Mouse (Mus musculus) G1E (cell line): ENCODE results near the gene Gm5447. TPM values are rescaled to one million over a fixed set of nuclear protein-coding genes. Genes with fewer than 3 reads are reported as not detected.

Experiments
- ATAC-seq: 2 replicates; pipeline ENCODE4 v1.8.0; 2016; ENCODE audit warnings: mild to moderate bottlenecking; ENCODE audit not compliant: insufficient number of reproducible peaks, poor library complexity, low FRiP score, severe bottlenecking; ENCODE audit errors: extremely low read depth
- DNase-seq: peaks from one replicate; pipeline ENCODE4 v3.0.0; 2012; ENCODE audit warnings: low spot score
- H3K27me3 ChIP-seq: 2 replicates; pipeline ENCODE4 v1.6.1; 2012; ENCODE audit warnings: mild to moderate bottlenecking, low read length, inconsistent platforms; ENCODE audit not compliant: insufficient read depth
- H3K36me3 ChIP-seq: replicated peaks from 2 replicates; pipeline ENCODE3; 2012; ENCODE audit warnings: mild to moderate bottlenecking, inconsistent platforms
- H3K4me1 ChIP-seq: 2 replicates; pipeline ENCODE4 v1.6.1; 2012; ENCODE audit warnings: low read depth, low read length, inconsistent platforms, mixed read lengths; ENCODE audit not compliant: insufficient read depth
- H3K4me3 ChIP-seq: 2 replicates; pipeline ENCODE4 v1.5.1; 2012; ENCODE audit warnings: low read depth, mild to moderate bottlenecking, inconsistent platforms, low read length, moderate library complexity, mixed read lengths
- H3K9me3 ChIP-seq: replicated peaks from 2 replicates; pipeline ENCODE4 v1.6.1; 2012; ENCODE audit warnings: inconsistent platforms
- CTCF ChIP-seq: IDR thresholded peaks from 2 replicates; pipeline ENCODE4 v1.5.1; 2012; ENCODE audit warnings: low read depth, low read length, inconsistent platforms, mixed read lengths
- GATA1 ChIP-seq: IDR thresholded peaks from 2 replicates; pipeline ENCODE4 v1.6.1; 2012; ENCODE audit warnings: borderline replicate concordance, low read length, inconsistent platforms, mixed read lengths
- GATA2 ChIP-seq: IDR thresholded peaks from 2 replicates; pipeline ENCODE4 v1.6.1; 2012; ENCODE audit warnings: low read depth, low read length, inconsistent platforms, borderline replicate concordance
- POLR2AphosphoS5 ChIP-seq: IDR thresholded peaks from 2 replicates; pipeline ENCODE4 v1.6.1; 2012; ENCODE audit warnings: low read depth, low read length, inconsistent platforms; ENCODE audit not compliant: insufficient replicate concordance
- TAL1 ChIP-seq: conservative IDR thresholded peaks from 2 replicates; pipeline ENCODE4 v1.6.1; 2012; ENCODE audit warnings: low read depth, low read length, inconsistent platforms, mixed read lengths
- polyA plus RNA-seq: library from polyadenylated mRNA; stranded (reverse); fragments of >175 nt; gene quantifications from 2 replicates; pipeline ENCODE4 v1.2.3, GENCODE M21; 2012
- total RNA-seq, 2 experiments: library from RNA; stranded (forward) in 1 of 2; stranded (reverse) in 1 of 2; fragments of 200-1000 nt in 1 of 2; fragments of >200 nt in 1 of 2; fragmentation: Nextera tagmentation in 1 of 2; gene quantifications; 2 replicates each; pipeline ENCODE4 v1.2.3; 2014 to 2017

Gm5447 gene
- total and polyA plus RNA-seq, 3 experiments: 0.27 TPM; not detected in 2

- DNase-seq (no peak), ATAC-seq (no peak)
- TF ChIP-seq TAL1: no peak
- TF ChIP-seq GATA2: no peak
- no peak for TF ChIP-seq CTCF
- no peak for TF ChIP-seq POLR2AphosphoS5
- no peak for TF ChIP-seq GATA1
- H3K27me3 ChIP-seq: no peaks in the 10 kb centered on the region
- no peaks in the 10 kb centered on the region for H3K36me3 ChIP-seq
- H3K4me3 ChIP-seq: no peak overlapping the region
- H3K9me3 ChIP-seq: no peaks in the 10 kb centered on the region
- no peaks in the 10 kb centered on the region for H3K4me1 ChIP-seq
These were observed 43.5 kb downstream of the Gm5447 start for GRCm38 (mm10) chr13:31017545-31017944.

GRCm38 (mm10) chr13:31021514-31021913 lies 47.5 kb downstream of the Gm5447 start:
- H3K27me3 ChIP-seq: no peaks in the 10 kb centered on the region
- H3K4me3 ChIP-seq: no peak overlapping the region
- no peaks in the 10 kb centered on the region for H3K9me3 ChIP-seq
- DNase-seq (no peak), ATAC-seq (no peak)
- H3K36me3 ChIP-seq: no peaks in the 10 kb centered on the region
- TF ChIP-seq POLR2AphosphoS5 (no peak), CTCF (no peak), GATA2 (no peak)
- H3K4me1 ChIP-seq: no peaks in the 10 kb centered on the region

GRCm38 (mm10) chr13:31021927-31022326 lies 47.9 kb downstream of the Gm5447 start:
- no peaks in the 10 kb centered on the region for H3K27me3 ChIP-seq
- no peaks in the 10 kb centered on the region for H3K9me3 ChIP-seq
- TF ChIP-seq TAL1 (no peak), CTCF (no peak), POLR2AphosphoS5 (no peak), GATA2 (no peak), GATA1 (no peak)
- no peaks in the 10 kb centered on the region for H3K36me3 ChIP-seq
- ATAC-seq (no peak), DNase-seq (no peak)
- H3K4me1 ChIP-seq: no peaks in the 10 kb centered on the region
- H3K4me3 ChIP-seq: no peak overlapping the region

GRCm38 (mm10) chr13:31023664-31024063 lies 49.7 kb downstream of the Gm5447 start:
- H3K4me1 ChIP-seq: no peaks in the 10 kb centered on the region

More at GRCm38 (mm10) chr13:31023664-31024063, 49.7 kb downstream of the Gm5447 start:
- Histone ChIP-seq H3K27me3 (no peaks in the 10 kb centered on the region), H3K9me3 (no peaks in the 10 kb centered on the region), H3K36me3 (no peaks in the 10 kb centered on the region), H3K4me3 (no peak overlapping the region)
- DNase-seq (no peak), ATAC-seq (no peak)
- TF ChIP-seq TAL1: no peak
- no peak for TF ChIP-seq GATA1
- TF ChIP-seq POLR2AphosphoS5: no peak
- TF ChIP-seq CTCF: no peak
- TF ChIP-seq GATA2: no peak

Other genes with a start within 250 kb of the Gm5447 start
- gene Irf4, start 225.0 kb upstream of the Gm5447 start, total RNA-seq (2014; fragmentation: Nextera tagmentation): not detected in 2 replicates
- gene Irf4, start 225.0 kb upstream of the Gm5447 start, total RNA-seq (2017): 0.05 TPM in 1 of 2 replicates, not detected in the other
- not detected in 2 replicates for gene Irf4, start 225.0 kb upstream of the Gm5447 start, polyA plus RNA-seq
- gene Hus1b, start 26.4 kb upstream of the Gm5447 start, total RNA-seq (2014; fragmentation: Nextera tagmentation): not detected in 2 replicates
- gene Hus1b, start 26.4 kb upstream of the Gm5447 start, total RNA-seq (2017): 0.87 and 1.3 TPM in 2 replicates
- not detected in 2 replicates for gene Hus1b, start 26.4 kb upstream of the Gm5447 start, polyA plus RNA-seq
- gene Exoc2, start 111 bp upstream of the Gm5447 start, total RNA-seq (2014; fragmentation: Nextera tagmentation): 46.6 and 55.0 TPM in 2 replicates
- 42.7 and 44.7 TPM in 2 replicates for gene Exoc2, start 111 bp upstream of the Gm5447 start, total RNA-seq (2017)
- gene Exoc2, start 111 bp upstream of the Gm5447 start, polyA plus RNA-seq: 5.1 and 6.9 TPM in 2 replicates